Mouse (Mus musculus): ENCODE measurements around the gene Lyrm4. TPM values are rescaled to one million over a fixed set of nuclear protein-coding genes. Genes with fewer than 3 reads are reported as not detected.

Gene Lyrm4
- 16.6 and 18.2 TPM in 2 replicates for total RNA-seq (2017)

- peak; percentile 97 for ATAC-seq (replicated peaks; ENCODE audit: low read depth, poor library complexity, severe bottlenecking)
Measured at GRCm38 (mm10) chr13:36117143-36118014, at the start of gene Lyrm4, which contains the start of gene Fars2. TSS of gene Lyrm4 (minus strand) at chr13:36117526. TSS of gene Fars2 (plus strand) at chr13:36117412.

DNA sequence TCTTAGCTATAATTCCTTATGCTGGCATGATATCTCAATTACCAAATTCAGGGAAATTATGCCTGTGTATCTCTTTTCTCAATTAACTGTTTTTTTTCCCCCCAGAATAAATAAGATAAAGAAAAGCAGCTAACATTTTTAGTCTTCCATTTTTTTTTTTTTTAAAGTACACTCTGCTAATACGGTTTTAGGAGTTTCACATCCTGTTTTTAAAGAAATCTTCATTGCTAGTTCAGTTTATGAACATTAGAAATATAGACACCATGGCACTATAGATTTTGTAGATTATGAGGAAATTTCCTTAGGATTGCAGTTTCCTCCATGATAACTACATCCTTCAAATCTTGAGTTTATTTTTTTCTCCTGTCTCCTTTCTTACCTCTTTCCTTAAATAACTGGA, 46.6 kb upstream of the Lyrm4 start:
- ATAC-seq (replicated peaks; ENCODE audit: low read depth, poor library complexity, severe bottlenecking): no peak

- ATAC-seq (replicated peaks; ENCODE audit: low read depth, poor library complexity, severe bottlenecking): no peak
Measured at GRCm38 (mm10) chr13:36163411-36163810, 46.1 kb upstream of the Lyrm4 start.

- no peak for ATAC-seq (replicated peaks; ENCODE audit: low read depth, poor library complexity, severe bottlenecking)
Measured at GRCm38 (mm10) chr13:36156340-36156931, 39.1 kb upstream of the Lyrm4 start.

- no peak for ATAC-seq (replicated peaks; ENCODE audit: low read depth, poor library complexity, severe bottlenecking)
Measured at GRCm38 (mm10) chr13:36152728-36153498, 35.6 kb upstream of the Lyrm4 start.

- ATAC-seq (replicated peaks; ENCODE audit: low read depth, poor library complexity, severe bottlenecking): no peak
Measured at GRCm38 (mm10) chr13:36150272-36150671, 32.9 kb upstream of the Lyrm4 start.

DNA sequence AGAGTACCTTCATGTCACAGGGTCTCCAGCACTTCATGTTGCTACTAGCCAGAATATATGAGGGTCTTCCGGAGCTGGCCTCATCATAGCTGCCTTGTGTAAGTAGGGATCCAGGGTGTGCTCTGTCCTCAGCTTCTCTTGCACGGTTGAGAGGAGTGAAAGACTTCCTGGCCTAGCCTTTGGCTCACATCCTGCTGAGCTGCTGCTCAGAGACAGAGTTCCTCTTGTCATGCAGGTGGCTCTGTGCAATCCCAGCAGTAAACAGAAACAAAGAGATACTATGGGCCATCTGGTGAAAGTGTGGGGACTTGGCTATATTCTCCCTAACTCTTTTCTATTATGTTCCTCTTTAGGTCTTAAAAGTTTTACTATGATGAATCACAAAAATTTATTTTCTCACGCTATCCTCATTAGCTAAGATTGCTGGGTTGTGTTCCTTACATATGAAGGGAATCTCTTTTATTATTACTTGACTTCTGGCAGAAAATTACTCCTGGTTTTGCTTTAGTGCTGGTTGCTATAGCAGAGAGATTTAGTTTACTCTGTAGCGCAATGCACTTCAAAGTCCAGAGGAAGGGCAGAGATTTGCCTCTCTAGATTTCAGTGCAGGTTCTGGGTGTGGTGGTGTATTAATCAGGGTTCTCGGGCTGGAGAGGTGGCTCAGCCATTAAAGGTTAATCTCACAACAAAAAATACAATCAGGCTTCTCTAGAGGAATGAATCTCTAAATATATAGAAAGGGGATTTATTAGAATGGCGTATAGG, 32.0 kb upstream of the Lyrm4 start:
- ATAC-seq (replicated peaks; ENCODE audit: low read depth, poor library complexity, severe bottlenecking): 0 out of 2 replicates have a peak, but pooled peaks have one; percentile 42

GRCm38 (mm10) chr13:36145601-36146000, 28.3 kb upstream of the Lyrm4 start:
- no peak for ATAC-seq (replicated peaks; ENCODE audit: low read depth, poor library complexity, severe bottlenecking)

DNA sequence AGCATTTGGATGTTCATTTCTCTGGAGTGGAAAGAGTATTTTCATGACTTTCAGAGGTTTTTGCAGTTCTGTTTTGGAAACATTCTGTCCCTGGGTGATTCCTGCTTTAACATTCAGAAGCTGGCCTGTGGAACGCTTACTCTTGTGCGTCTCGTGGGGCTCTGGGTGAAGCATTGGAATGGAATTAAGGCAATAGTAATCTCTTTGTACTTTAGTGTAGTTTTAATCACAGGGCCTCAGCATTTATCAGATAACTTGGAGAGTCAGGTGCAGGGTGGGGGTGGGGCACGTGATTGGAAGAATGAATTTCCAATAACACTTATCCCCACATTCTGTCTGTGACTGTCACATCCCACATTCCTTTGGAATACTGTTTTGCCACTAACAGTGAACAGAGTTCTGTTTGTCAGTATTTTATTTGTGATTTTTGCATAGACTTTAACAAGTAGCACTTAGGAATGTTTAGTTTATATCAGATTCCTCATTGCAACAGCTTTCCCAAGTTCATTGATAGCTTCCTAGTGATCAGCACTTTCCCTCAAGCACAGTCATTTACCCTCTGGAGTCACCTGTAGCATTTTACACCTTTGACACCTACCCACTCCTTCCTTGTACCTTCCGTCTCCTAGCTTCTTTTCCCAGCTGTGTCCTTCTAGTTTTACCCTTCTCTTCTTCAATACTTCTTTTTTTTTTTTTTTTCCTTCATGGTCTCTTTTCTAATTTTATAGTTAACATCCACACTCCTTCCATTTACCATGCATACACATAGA, 23.1 kb upstream of the Lyrm4 start:
- ATAC-seq (replicated peaks; ENCODE audit: low read depth, poor library complexity, severe bottlenecking): no peak

GRCm38 (mm10) chr13:36139703-36140102, 22.4 kb upstream of the Lyrm4 start:
- ATAC-seq (replicated peaks; ENCODE audit: low read depth, poor library complexity, severe bottlenecking): no peak

DNA sequence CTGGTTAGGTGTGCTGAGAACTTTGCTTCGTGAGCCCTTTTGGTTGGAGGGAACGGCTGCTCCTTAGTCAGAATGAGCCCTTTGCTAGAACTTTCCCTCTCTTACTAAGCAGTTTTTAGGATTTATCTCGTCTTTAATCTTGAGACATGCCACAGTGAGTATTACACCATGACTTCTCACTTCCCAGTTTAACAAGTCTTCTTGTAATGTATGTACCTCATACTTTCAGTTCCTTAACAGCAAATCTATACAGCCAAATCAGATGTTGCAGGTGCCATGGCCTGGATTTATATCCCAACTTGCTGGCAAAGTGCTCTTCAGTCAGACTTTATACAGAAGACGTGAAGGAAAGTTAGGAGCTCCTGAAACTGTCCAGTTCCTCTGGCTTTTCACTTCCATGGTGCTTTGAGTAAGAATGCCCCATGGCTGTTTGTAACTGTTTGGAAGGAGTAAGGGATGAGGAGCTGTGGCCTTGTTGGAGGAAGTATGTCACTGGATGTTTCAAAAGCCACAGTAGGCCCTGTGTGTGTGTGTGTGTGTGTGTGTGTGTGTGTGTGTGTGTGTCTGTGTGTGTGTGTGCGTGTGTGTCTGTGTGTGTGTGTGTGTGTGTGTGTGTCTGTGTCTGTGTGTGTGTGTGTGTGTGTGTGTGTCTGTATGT, 14.8 kb upstream of the Lyrm4 start:
- ATAC-seq (replicated peaks; ENCODE audit: low read depth, poor library complexity, severe bottlenecking): peak; percentile 85

DNA sequence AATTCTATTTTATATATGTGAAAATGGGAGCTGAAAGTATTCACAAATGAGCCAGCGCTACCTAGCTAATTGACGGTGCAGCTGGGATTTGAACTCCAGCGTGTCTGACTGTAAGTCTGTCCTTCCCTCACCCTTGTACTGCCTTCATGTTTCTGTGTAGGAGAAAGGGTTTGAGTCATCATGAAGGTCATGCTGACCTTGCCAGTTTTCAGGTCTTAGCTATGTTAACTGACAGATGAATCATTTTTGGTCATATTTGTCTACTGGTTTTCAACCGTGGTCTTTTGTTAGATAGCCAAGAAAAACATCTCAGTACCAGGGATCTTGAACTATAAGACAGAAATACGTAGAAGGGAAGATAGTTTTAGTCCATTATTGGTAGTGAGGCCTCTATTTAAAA, 14.1 kb upstream of the Lyrm4 start:
- ATAC-seq (replicated peaks; ENCODE audit: low read depth, poor library complexity, severe bottlenecking): no peak

- no peak for ATAC-seq (replicated peaks; ENCODE audit: low read depth, poor library complexity, severe bottlenecking)
Measured at GRCm38 (mm10) chr13:36129360-36130054, 12.2 kb upstream of the Lyrm4 start.

- no peak for ATAC-seq (replicated peaks; ENCODE audit: low read depth, poor library complexity, severe bottlenecking)
Measured at GRCm38 (mm10) chr13:36120606-36121005, 3.3 kb upstream of the Lyrm4 start.

- no peak for ATAC-seq (replicated peaks; ENCODE audit: low read depth, poor library complexity, severe bottlenecking)
Measured at GRCm38 (mm10) chr13:36119684-36120083, 2.4 kb upstream of the Lyrm4 start.

DNA sequence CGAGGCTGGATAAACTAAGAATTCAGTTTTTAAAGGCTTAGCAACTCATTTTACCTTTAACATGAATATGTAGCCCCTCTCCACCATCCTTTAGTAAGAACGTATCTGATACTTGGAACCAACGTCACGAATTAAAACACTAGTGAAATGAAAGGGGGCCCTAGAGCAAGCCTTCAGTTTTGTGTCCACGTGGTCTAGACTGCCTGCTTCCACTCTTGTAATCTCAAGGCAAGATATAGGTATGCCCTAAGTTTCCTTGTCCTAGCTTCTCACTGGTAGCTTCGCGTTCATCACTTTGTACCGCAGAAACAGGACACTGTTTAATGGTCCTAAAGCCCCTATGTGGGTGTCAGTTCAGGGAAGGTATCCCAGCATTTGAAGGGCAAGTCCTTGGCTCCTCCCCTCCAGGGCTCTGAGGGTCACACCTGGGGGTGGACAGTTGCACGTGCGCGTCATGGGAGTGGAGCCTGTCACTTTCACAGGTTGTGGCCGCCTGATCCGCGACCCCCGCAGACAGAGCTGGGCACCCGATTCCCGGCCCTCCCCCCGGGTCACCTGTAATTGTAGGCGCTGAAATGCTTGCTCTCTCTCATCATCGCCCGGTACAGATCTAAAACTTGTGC, 695 bp downstream of the Lyrm4 start:
- ATAC-seq (replicated peaks; ENCODE audit: low read depth, poor library complexity, severe bottlenecking): no peak; the same call in 1 of the 2 replicates

DNA sequence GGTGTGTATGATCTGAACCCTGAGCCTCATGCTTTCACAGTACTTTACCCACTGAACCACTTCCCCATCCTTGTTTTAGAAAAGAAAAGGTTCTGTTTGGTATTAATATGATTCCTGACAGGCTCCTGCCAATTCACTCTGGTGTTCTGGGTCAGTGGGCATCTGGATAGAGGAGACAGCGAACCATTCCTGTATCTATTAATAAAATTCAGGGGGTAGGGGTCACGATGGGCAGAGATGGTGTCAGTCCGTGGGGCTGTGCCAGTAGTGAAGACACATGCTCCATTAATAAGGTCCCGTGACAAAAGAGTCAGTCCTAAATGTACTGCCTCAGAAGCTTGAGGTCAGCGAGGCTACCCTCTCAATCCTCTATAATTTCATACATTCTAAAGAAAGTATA, 4.1 kb downstream of the Lyrm4 start:
- ATAC-seq (replicated peaks; ENCODE audit: low read depth, poor library complexity, severe bottlenecking): no peak

GRCm38 (mm10) chr13:36111331-36111730, 6.0 kb downstream of the Lyrm4 start:
- no peak for ATAC-seq (replicated peaks; ENCODE audit: low read depth, poor library complexity, severe bottlenecking)
